In the genomic region with DNA sequence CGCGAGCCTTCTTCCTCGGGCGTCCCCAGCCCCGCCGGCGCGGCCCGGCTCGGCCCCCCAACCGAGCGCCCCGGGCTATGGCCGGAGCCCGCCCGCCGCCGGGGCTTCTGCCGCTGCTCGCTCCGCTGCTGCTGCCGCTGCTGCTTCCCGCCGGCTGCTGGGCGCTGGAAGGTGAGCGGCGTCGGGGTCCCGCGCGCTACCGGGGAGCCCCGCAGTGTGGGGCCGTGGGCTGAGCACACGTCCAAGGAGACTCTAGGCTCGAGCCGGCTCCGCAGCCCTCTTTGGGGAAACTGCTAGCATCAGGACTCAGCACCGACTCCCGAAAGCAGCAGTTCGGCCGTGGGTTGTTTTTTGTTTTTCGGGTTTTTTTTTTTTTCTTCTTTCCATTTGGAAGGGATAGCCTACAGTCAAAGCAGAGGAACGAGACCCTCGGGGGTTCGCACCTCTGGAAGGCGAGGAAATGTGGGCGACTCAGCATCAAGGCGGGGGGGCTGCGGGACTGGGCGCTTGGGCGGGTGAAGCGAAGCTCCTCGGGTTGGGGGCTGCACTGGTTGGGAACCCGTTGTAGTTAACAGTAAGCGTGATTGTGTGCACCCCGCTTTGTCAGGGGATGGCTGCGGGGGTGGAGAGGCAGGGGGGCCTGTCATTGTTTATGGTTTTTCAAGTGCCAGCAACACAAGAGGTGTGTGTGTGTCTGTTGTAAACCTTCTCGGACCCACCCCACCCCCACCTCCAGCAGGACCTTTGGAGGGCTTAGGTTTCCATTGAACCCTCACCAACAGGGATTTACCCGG, we compare ENCODE assay signal across 8 mouse cellular contexts. TPM values are rescaled to one million over a fixed set of nuclear protein-coding genes. Genes with fewer than 3 reads are reported as not detected.
DNase-seq lines count a peak whose midpoint lies in the region; ATAC-seq and TF ChIP-seq lines count a peak whose summit lies in the region.

No protein-coding gene starts in this region.

- TF ChIP-seq CTCF in ES-Bruce4 (IDR thresholded peaks at IDR 0.05; ENCODE audit: low read depth, low read length), result no peak
- TF ChIP-seq CTCF in liver, embryonic 14.5 days (IDR thresholded peaks at IDR 0.05; ENCODE audit: low read depth), result no peak

- no peak for TF ChIP-seq POLR2A in ES-Bruce4 (IDR thresholded peaks at IDR 0.05; ENCODE audit: insufficient read depth, low read length)

- intact Hi-C loops in heart, postnatal 25 days (cut with DNase I), result loop anchor here (10.0 kb wide), 1 partner anchor 160 kb away; no protein-coding TSS in a partner anchor

- ATAC-seq in heart, embryonic 13.5 days (ENCODE audit: extremely low read depth, insufficient number of reproducible peaks, low FRiP score, low TSS enrichment), result no peak
- peak; percentile 1; the same call in 1 of the 2 replicates for ATAC-seq in forebrain, embryonic 13.5 days
- ATAC-seq in liver, embryonic 14.5 days (ENCODE audit: insufficient read depth), result peak; percentile 6; the same call in 1 of the 2 replicates

- H3K9me3 ChIP-seq in heart, embryonic 13.5 days, result no peaks in the 10 kb centered on the region
- no peaks in the 10 kb centered on the region for H3K9me3 ChIP-seq in ES-Bruce4 (replicated peaks; ENCODE audit: control insufficient read depth, insufficient read depth, low read length, poor library complexity, severe bottlenecking)
- H3K9me3 ChIP-seq in forebrain, embryonic 13.5 days (replicated peaks), result no peaks in the 10 kb centered on the region
- no peaks in the 10 kb centered on the region for H3K9me3 ChIP-seq in liver, embryonic 14.5 days (ENCODE audit: control insufficient read depth, low read length)

- H3K4me2 ChIP-seq in heart, embryonic 13.5 days, result peak overlapping the region; percentile 84
- peak overlapping the region; percentile 78 for H3K4me2 ChIP-seq in forebrain, embryonic 13.5 days
- peak overlapping the region; percentile 56 for H3K4me2 ChIP-seq in liver, embryonic 14.5 days (ENCODE audit: low read depth)

- WGBS in heart, embryonic 13.5 days, result under 1% methylated on average over 60 of the region's 60 CpGs
- WGBS in forebrain, embryonic 13.5 days, result under 1% methylated on average over 53 of the region's 60 CpGs
- WGBS in liver, embryonic 14.5 days (ENCODE audit: insufficient replicate concordance), result 2% methylated on average over 60 of the region's 60 CpGs

- no peak for DNase-seq in heart, postnatal 25 days (ENCODE audit: low spot score)
- DNase-seq in liver, embryonic 14.5 days (ENCODE audit: low read depth in 3 of 3, low spot score in 3 of 3), result no peak
- no peak for DNase-seq in adrenal gland, postnatal 4 days (ENCODE audit: low spot score in 2 of 2)
- DNase-seq in right cerebral cortex, postnatal 36 days (ENCODE audit: low spot score in 2 of 2), result no peak
- DNase-seq in adrenal gland, postnatal 10 days, result no peak

- H3K27ac ChIP-seq in heart, embryonic 13.5 days (replicated peaks), result peak overlapping the region; percentile 87
- H3K27ac ChIP-seq in ES-Bruce4 (ENCODE audit: insufficient read depth, low read length), result no peak overlapping the region
- H3K27ac ChIP-seq in forebrain, embryonic 13.5 days, result peak overlapping the region; percentile 63
- no peak overlapping the region for H3K27ac ChIP-seq in liver, embryonic 14.5 days

- peak overlapping the region; percentile 96 for H3K9ac ChIP-seq in heart, embryonic 13.5 days
- peak overlapping the region; percentile 88 for H3K9ac ChIP-seq in ES-Bruce4 (ENCODE audit: low read depth, poor library complexity, severe bottlenecking)
- peak overlapping the region; percentile 76 for H3K9ac ChIP-seq in forebrain, embryonic 13.5 days
- H3K9ac ChIP-seq in liver, embryonic 14.5 days (replicated peaks), result no peak overlapping the region

- H3K27me3 ChIP-seq in heart, embryonic 13.5 days (replicated peaks), result 0 out of 2 replicates have a peak, but pooled peaks cover 10% of the 10 kb centered on the region
- H3K27me3 ChIP-seq in ES-Bruce4 (ENCODE audit: control insufficient read depth, insufficient read depth, low read length, poor library complexity, severe bottlenecking), result no peaks in the 10 kb centered on the region
- peaks cover 32% of the 10 kb centered on the region for H3K27me3 ChIP-seq in forebrain, embryonic 13.5 days
- H3K27me3 ChIP-seq in liver, embryonic 14.5 days (ENCODE audit: control insufficient read depth, insufficient read depth, low read length), result peaks cover 40% of the 10 kb centered on the region

- H3K4me1 ChIP-seq in heart, embryonic 13.5 days, result peaks cover 51% of the 10 kb centered on the region
- peaks cover 11% of the 10 kb centered on the region for H3K4me1 ChIP-seq in ES-Bruce4 (ENCODE audit: control insufficient read depth, insufficient read depth, low read length)
- H3K4me1 ChIP-seq in forebrain, embryonic 13.5 days, result peaks cover 33% of the 10 kb centered on the region
- no peaks in the 10 kb centered on the region for H3K4me1 ChIP-seq in liver, embryonic 14.5 days (replicated peaks; ENCODE audit: control insufficient read depth in 2 of 2, insufficient read depth in 2 of 2, low read length in 1 of 2)

- H3K36me3 ChIP-seq in heart, embryonic 13.5 days, result no peaks in the 10 kb centered on the region
- no peaks in the 10 kb centered on the region for H3K36me3 ChIP-seq in ES-Bruce4 (ENCODE audit: control insufficient read depth, insufficient read depth, low read length, poor library complexity, severe bottlenecking)
- no peaks in the 10 kb centered on the region for H3K36me3 ChIP-seq in forebrain, embryonic 13.5 days (ENCODE audit: poor library complexity, severe bottlenecking)
- H3K36me3 ChIP-seq in liver, embryonic 14.5 days (replicated peaks; ENCODE audit: control insufficient read depth, insufficient read depth, low read depth), result no peaks in the 10 kb centered on the region

- H3K4me3 ChIP-seq in heart, embryonic 13.5 days, result peak overlapping the region; percentile 92
- peak overlapping the region; percentile 84 for H3K4me3 ChIP-seq in ES-Bruce4 (ENCODE audit: low read depth, low read length)
- peak overlapping the region; percentile 72 for H3K4me3 ChIP-seq in forebrain, embryonic 13.5 days
- H3K4me3 ChIP-seq in liver, embryonic 14.5 days (ENCODE audit: insufficient read depth in 1 of 2, low read depth in 2 of 2, low read length in 2 of 2), result peak overlapping the region; percentile 23 to 46

- no peak for TF ChIP-seq EP300 in ES-Bruce4 (IDR thresholded peaks at IDR 0.05; ENCODE audit: insufficient read depth, low read depth, low read length)
- TF ChIP-seq EP300 in liver, embryonic 14.5 days (IDR thresholded peaks at IDR 0.05; ENCODE audit: low read depth), result no peak

RNA-seq across cellular contexts. Expression of a gene that starts 0.7 kb away (rescaled TPM):
- 15.5 and 16.9 TPM in 2 replicates for polyA plus RNA-seq in heart, embryonic 13.5 days (2015; fragmentation: Nextera tagmentation; extraction: Ambion mirVana)
- total RNA-seq in heart, postnatal 25 days (2021), result 1 to 10 TPM; 5.4 to 6.2 TPM
- 24.8 and 26.3 TPM in 2 replicates for polyA plus RNA-seq in ES-Bruce4 (2011; ENCODE audit: insufficient read depth, insufficient read length, low read depth, missing spikeins)
- polyA plus RNA-seq in forebrain, embryonic 13.5 days (2015; fragmentation: Nextera tagmentation; extraction: Ambion mirVana), result 7.1 and 8.1 TPM in 2 replicates
- polyA plus RNA-seq in liver, embryonic 14.5 days (2012; rRNA removed), result 0.43 and 0.48 TPM in 2 replicates
- 0.20 and 0.47 TPM in 2 replicates for polyA plus RNA-seq in liver, embryonic 14.5 days (2014; fragmentation: Nextera tagmentation; extraction: Ambion mirVana)
- 10 to 100 TPM in 1 of 2 experiments, 1 to 10 TPM in 1; 7.0 to 12.9 TPM for total RNA-seq in adrenal gland, postnatal 4 days (2021)
- total RNA-seq in adrenal gland, postnatal 10 days (2021), result 1 to 10 TPM; 3.9 to 4.6 TPM

RNA-seq across cellular contexts. Expression of a gene that starts 51.5 kb away (rescaled TPM):
- polyA plus RNA-seq in heart, embryonic 13.5 days (2015; fragmentation: Nextera tagmentation; extraction: Ambion mirVana), result not detected in 2 replicates
- not detected for total RNA-seq in heart, postnatal 25 days (2021)
- polyA plus RNA-seq in ES-Bruce4 (2011; ENCODE audit: insufficient read depth, insufficient read length, low read depth, missing spikeins), result not detected in 2 replicates
- polyA plus RNA-seq in forebrain, embryonic 13.5 days (2015; fragmentation: Nextera tagmentation; extraction: Ambion mirVana), result not detected in 2 replicates
- polyA plus RNA-seq in liver, embryonic 14.5 days (2012; rRNA removed), result not detected in 2 replicates
- not detected in 2 replicates for polyA plus RNA-seq in liver, embryonic 14.5 days (2014; fragmentation: Nextera tagmentation; extraction: Ambion mirVana)
- not detected for total RNA-seq in adrenal gland, postnatal 4 days (2021)
- not detected for total RNA-seq in adrenal gland, postnatal 10 days (2021)

Comparison
In these comparisons a context has a peak if more than half of its experiments do, and no peak if none do; other contexts are left out.
1. H3K27ac ChIP-seq: peak in heart, embryonic 13.5 days (single experiment) and forebrain, embryonic 13.5 days (single experiment); none in ES-Bruce4 (single experiment) and liver, embryonic 14.5 days (single experiment).
2. H3K4me3 ChIP-seq: peak in every context shown above with its lines; median percentile 92 in heart, embryonic 13.5 days; 84 in ES-Bruce4; 72 in forebrain, embryonic 13.5 days; 34 in liver, embryonic 14.5 days.
3. Peak in every context shown above with its lines, with median percentiles within 50 percentile points of each other: H3K4me2 ChIP-seq.